Mouse (Mus musculus) forelimb bud, embryonic 11.5 days (tissue): ENCODE data around the gene Zfp113.

Experiments used
- DNase-seq: peaks from one replicate; pipeline ENCODE4 v3.0.0-alpha.2; 2012; ENCODE audit warnings: low read depth, low spot score

The Zfp113 gene

DNA sequence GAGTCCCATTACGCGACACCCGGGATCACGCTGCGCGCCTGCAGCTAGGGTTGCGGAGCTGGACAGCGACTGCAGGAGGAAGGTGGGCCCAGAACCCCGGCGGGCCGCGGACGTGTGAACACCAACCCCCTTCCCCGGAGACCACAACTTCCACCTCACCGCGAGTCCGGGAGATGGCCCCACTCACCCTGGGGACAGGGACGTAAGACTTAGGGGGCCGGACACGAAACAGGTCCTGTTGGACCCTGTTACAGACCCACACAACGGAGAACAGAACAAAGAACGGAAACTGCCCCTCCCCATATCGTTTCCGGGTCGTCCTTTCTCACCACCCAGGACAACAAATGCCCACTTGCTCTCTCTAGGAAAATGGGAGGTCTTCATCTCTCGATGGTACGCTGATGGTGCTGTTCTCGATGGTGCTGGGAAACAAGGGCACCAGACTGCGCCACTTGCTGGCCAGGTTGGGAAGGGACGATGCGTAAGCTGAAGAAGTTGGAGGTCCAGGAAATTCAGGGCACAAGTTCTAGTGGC, at the start of gene Zfp113:
Gene Zfp113, minus strand, starts transcription at position 302 of the 534 bp plus-strand sequence.
- DNase-seq: peak; percentile 96

DNA sequence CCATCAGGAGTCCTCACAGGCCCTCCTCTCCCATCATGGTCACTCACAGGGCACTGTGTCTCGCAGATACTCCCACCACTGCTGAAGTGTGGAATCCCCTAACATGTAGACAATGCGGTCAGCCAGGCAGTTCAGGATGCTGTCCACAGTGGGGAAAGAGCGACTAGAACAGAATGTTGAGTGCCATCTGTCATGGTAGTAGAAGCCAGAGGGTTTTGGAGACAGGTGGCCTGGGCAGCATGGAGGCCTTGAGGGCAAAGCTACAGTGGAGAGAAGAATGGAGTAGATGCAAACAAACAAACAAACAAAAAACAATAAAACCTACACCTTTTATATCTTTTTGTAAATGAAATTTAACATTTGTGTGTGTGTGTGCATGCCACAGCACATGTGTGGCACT, 46.5 kb upstream of the Zfp113 start:
- no peak for DNase-seq

DNA sequence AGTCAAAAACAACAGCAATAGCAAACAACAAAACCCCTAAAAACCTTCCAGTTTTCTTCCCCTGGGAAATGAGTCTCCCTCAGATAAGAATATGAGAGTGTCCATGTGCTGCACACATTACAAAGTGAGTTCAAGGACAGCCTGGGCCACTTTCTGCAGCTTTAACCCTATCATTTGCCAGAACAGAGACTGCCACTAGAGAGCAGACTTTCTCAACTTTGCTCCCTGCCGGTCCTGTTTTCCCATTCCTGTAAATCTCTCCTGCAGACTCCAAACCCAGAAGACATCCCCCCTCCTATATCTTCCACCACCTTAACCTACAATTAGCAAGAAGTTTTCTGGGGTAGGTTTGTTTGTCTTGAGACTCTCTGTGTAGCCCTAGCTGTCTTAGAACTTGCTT, 44.0 kb upstream of the Zfp113 start:
- DNase-seq: no peak

DNA sequence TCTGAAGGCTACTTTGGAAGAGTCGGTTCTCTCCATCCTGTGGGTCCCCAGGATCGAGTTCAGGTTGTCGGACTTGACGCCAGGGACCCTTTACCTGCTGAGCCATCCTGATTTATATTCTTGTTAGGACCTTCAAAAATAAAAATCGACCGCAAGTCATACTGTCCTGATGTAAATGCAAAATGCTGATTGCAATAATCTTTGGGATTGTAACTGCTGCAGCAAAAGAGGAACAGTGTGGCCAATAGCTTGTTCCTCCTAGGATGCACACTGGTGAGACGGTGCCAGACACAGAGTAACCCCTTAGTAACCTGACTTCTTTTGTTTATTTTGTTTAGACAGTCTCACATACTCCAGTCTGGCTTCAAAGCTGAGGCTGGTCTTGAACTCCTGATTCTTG, 39.9 kb upstream of the Zfp113 start:
- no peak for DNase-seq

DNA sequence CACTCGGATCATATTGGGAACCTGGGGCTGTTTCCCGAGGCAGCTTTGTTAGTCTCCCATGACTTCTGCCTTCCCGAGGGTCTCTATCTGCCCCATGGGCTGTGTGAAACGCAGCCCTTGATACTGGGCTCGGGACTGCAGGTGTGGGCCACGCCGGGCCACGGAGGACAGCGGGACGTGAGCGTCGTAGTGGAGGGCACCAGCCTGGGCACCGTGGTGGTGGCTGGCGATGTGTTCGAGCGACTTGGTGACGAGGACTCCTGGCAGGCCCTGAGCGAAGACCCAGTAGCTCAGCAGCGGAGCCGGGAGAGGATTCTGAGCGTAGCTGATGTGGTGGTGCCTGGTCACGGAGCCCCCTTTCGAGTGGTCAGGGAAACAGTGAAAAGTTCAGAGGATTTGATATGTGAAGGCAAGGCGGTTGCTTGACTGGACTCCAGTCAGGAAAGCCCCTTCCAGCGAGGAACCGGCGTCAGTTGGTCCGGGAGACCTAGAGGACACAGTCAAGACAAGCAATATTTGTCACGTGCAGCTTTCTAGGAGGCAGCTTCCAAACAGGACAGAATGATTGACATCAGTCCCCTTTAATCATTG, 39.3 kb upstream of the Zfp113 start:
- DNase-seq: no peak

DNA sequence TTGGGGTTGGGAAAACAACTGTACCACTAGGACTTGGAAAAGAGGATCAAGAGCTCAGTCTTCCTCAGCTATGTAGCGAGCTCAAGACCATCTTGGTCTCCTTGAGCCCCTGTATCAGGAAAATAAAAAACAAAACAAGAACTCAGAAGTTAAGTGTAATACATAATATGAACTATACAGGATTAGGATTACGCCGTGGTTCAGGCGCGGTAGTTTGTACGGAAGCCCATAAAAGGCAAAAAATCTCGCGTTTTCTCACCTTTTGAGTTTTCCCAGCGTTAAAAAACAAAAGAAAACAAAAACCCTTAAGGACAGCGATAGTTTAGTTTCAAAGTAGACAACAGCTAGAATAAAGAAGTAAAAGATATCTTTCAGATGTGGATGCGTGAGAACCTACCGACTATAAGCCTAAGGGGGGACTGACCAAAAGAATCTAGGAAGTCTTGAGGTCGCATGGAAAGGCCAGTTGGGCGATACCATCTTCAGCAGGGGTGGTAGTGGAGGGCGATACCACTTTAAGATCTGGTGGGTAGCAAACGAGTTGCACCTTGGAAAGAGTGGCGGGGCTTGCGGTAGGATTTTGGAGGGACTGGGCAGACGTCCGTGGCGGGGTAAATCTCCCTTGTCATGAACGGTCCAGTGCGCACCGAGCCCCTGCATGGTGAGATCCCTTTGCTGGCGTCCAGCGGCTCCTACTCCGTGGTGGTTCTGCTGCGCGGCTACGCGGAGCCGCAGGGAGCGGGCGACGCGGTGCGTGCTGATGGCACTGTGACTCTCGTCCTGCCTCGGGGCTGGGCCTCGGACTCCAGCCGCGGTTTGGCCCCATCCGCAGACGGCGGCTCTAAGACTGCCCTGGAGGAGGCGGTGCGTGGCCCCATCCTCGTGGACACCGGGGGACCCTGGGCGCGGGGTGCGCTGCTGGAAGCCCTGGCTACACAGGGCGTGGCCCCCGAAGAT, 38.5 kb upstream of the Zfp113 start, which contains the start of gene Mblac1:
Gene Mblac1, plus strand, starts transcription at position 544 of the 957 bp plus-strand sequence.
- DNase-seq: peak; percentile 93

DNA sequence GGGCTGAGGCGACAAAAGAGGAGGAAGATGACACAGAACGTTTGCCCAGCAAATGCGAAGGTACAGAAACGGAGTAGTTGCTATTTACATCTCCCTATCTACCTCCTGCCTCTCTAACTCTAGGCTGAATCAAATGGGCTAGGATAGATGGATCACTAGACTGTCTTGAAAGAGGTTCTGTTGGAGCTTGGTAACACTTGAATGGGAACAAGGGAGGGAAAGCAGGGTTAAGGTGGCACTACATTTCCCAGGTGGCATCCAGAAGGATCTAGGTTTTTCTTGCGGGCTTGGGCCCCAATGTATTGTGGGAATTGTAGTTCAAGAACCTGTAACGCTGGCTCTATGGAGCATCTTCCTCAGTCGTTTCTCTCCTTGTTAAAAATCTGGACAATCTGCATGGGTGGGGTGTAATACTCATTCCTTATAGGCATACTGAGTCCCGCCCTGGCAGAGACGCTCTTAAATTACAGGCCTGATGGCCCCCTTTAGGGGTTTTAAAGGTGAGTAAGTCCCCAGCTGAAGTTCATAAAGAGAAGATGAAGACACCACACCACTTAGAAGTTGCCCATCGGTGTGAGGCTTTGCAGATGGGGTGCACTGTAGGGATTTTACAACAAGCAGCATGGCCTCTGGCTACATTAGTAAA, 32.2 kb upstream of the Zfp113 start:
- peak; percentile 79 for DNase-seq

DNA sequence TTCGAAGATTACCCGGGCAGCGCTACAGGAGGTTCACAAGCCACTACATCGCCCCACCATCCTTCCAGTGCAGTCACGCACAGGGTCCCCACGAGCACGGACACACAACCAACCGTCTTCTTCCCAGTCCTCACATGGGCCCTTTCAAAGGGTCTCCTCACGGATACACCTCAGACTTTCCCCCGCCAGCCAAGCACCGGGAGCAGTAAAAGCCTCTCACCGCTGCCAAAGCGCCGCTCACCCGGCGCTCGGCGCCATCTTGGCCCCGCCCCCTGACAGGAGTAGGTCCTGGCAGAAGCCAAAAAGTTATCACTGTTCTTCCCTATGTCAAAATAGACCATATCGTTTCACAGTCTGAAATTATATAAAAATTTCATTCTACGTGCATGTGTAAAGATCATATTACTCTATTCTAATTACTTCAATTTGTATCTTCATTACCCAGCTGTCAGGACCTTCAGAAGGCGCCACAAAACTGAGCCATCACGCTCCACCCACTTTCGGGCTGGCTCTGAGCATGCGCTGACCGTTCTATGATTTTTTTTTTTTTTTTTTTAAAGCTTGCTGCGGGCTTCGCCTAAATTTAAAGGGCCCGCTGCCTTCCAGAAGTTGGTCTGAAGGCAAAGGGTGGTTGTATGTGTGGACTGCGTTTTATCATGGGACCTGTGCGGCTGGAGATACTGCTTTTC, 31.6 kb upstream of the Zfp113 start, which contains the start of the genes Taf6 and Cnpy4:
Gene Taf6, minus strand, starts transcription at position 502 of the 689 bp plus-strand sequence.
Gene Cnpy4, plus strand, starts transcription at position 536 of the 689 bp plus-strand sequence.
- DNase-seq: peak; percentile 88

DNA sequence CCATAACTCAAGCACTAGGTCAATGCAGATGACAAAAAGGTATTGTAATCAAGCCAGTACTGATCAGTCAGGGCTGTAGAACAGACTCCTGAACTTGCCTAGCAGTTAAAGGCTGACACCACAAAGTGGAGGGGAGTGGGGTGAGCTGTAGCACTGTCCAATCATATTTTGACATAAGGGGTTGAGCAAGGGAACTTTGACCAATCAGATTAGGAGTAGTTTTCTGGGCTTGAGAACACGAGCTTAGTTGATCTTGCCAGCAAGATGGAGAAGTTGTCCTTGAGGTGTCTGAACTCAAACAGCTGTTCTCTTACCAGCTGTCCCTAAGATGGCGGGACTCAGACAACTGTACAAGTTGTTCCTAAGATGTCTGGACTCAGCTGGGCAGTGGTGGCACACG, 17.7 kb upstream of the Zfp113 start:
- DNase-seq: no peak

DNA sequence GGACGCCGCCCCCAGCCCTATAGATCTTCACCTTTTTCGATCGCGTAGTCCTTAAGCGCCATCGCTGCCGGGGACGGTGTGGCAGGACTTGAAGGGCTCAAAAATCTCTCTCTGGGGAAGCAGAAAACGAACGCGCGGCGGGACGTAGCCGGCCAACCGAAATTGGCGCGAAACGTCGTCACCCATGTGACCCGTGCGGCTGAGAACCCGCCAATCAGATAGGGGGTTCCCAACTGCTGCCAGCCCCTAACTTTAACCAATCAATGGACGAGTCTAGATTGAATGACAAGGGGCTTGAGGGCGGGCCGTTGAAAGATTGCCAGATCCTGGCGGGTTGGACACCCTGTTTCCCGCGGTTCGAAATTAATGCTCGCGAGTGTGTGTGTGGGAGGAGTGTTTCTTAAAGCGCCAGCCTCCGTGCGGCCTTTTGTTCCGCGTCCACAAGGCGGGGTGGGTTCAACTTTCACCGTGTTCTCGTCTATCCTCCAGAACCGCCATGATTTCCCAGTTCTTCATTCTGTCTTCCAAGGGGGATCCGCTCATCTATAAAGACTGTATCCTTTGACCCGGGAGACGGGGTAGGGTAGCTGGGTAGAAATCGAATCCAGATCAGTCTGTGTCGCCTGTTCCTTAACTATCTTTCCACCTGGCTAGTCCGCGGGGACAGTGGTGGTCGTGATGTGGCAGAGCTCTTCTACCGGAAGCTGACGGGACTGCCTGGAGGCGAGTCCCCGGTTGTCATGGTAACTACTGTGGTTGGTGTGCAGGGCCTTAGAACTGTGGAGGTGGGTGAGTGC, 16.3 kb upstream of the Zfp113 start, which contains the start of the genes Ap4m1 and Mcm7:
Gene Ap4m1, plus strand, starts transcription at position 308 of the 797 bp plus-strand sequence.
Gene Mcm7, minus strand, starts transcription at position 728 of the 797 bp plus-strand sequence.
- DNase-seq: peak; percentile 96

DNA sequence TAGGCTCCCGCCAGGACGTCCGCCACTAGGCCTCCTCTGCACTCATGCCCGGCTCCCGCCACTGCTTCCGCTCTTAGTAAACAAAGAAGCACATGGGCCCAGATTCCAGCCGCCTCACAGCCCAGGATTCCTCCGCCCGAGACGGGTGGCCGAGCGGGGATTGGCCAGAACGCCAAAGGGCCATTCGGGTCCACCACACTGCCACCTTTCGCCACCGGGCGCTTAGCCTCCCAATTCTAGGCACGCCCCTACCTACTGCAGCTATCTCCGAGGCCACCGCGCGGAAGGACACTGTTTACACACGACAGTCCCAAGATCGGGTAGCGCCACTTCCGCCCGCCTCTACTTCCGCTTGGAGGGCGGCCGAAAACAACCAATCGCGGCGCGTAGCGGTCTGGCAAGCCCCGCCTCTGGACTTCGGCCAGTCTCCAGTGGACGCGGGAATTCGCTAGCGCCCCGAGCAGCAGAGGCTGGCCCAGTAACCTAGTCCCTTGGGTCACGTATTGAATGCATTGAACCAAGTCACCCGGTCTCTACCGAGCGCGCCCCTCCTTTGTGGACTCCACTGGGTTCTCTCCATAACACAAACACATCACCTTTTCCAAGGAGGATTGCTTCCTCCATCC, 15.5 kb upstream of the Zfp113 start:
- peak; percentile 97 for DNase-seq

DNA sequence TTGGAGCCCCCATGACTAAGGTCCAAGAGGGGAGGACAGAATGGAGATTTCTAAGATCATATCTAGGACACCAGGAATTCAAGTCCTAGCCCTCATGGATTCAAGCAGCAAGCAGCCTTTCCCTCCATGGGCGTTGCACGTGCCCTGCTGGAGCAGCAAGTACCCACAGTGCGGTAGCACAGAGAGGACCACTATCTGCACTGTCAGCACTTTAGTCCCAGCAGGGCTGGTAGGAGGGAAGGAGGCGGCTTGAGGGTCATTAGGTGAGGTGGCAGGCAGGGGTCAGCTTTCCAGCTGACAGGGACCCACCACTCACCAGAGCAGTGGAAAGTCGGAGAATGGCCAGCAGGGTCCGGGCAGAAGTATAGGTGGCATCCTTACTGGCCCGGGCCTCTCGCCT, 10.1 kb upstream of the Zfp113 start:
- no peak for DNase-seq

DNA sequence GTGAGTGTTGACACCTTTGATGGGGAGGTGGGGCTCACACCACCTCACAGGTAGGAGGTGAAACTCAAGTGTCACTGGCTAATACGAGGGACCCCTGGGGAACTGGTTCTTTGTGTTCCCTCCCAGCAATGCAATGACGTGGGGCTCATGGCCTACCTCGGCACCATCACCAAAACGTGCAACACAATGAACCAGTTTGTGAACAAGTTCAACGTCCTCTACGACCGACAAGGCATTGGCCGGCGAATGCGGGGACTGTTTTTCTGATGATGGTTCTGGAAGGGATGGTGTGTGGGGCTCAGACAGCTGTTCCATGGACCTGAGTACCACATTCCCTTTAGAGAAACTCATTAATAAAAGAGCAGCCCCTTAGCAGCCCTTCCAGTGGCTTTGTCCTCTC, 8.1 kb upstream of the Zfp113 start:
- no peak for DNase-seq

DNA sequence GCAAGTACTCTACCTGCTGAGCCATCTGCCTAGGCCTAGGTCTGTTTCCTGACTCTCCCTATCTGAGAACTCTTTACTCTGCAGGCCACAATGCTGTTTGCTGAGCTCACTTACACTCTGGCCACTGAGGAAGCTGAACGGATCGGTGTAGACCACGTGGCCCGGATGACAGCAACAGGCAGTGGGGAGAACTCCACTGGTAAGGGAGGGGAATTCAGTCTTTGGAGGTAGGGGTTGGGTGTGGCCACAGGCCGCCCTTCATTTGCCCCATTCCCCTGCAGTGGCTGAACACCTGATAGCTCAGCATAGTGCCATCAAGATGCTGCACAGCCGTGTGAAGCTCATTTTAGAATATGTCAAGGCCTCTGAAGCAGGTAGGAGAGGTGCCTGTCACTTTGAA, 7.5 kb upstream of the Zfp113 start:
- DNase-seq: no peak

DNA sequence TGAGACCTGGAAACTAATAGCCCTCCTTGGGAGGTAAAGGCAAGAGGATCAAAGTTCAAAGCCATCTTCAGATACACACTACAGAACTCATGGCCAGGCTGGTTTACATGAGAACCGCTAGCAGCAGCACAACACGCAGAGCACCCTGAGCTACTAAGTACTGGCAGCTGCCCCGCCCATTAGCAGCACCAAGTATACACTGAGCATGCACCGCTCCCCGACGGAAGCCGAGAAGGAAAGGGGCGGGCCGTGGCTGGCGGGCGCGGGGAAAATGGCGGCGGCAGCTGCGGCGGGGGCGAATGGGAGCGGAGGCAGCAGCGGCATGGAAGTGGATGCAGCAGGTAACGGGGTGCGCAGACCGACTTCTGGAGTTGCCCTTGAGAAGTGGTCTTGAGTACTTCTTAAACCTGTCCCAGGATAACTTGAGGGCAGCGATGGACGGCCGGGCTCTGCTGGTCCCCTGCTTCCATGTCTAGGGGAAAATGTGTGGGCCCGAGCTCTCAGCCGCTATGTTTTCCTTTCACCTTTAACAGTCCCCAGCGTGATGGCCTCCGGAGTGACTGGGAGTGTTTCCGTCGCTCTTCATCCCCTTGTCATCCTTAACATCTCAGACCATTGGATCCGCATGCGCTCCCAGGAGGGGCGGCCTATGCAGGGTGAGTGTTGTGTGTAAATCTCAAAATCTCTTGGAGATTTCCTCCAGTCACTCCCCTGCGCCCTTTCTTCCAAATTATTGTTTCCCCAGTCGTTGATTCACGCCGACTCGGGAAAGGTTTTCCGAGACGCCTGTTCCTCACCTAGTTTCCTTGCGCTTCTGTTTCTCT, 5.5 kb upstream of the Zfp113 start, which contains the start of gene Cops6:
Gene Cops6, plus strand, starts transcription at position 230 of the 824 bp plus-strand sequence.
- DNase-seq: peak; percentile 83

DNA sequence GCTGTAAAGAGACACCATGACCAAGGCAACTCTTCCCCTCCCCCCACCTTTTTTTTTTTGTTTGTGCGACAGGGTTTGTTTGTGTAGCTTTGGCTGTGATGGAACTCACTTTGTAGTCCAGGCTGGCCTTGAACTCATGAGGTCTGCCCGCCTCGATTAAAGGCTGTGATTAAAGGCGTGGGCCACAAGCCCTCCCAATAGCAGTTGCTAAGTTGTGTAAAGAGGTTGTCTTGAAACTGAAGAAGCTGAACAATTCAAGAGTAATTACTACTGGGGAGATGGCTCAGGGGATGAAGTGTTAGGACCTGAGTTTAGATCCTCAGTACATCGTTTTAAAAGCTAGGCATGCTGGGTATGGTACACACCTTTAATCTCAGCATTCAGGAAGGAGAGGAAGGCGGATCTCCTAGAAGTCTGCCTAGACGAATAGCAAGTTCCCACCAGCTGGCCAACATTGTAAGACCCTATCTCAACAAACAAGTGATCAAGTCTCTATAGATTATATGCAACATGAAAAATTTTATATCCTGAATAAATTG, 4.7 kb upstream of the Zfp113 start:
- DNase-seq: no peak

DNA sequence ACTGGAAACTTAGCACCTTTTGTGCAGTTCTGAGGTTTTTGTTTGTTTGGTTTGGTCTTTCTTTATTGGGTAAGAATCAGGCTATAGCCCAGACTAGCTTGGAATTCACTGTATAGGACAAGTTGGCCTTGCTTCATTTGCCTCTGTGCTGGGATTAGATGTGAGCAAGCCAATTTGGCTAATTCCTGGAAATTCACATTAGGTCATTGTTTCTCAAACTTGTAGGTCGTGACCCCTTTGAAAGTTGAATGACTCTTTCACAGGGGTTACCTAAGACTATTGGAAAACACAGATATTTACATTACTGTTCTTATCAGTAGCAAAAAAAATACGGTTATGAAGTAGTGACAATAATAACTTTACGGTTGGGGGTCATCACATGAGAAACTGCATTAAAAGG, 1.2 kb downstream of the Zfp113 start:
- no peak for DNase-seq

DNA sequence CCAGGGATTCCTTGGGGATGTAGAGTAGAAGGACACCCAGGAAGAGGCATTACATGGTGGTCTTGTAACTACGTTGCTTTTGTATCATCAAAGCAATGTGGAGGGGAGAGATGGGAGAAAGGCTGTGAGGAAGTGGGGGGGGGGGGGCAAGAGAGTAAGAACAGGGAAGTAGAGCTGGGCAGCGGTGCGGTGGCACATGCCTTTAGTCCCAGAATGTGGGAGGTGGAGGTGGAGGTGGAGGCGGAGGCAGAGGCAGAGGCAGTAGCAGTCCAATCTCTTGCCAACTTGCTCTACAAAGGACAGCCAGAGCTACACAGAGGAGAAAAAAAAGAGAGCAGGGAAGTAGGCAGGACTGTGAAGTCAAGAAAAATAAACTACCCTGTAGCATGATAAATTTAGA, 17.0 kb downstream of the Zfp113 start:
- no peak for DNase-seq
